Mouse (Mus musculus): ENCODE data around the gene Srgap2. TPM values are rescaled to one million over a fixed set of nuclear protein-coding genes. Genes with fewer than 3 reads are reported as not detected.

Srgap2 gene
- polyA plus RNA-seq, 1 experiment from 2014 or later = 20.8 TPM

DNA sequence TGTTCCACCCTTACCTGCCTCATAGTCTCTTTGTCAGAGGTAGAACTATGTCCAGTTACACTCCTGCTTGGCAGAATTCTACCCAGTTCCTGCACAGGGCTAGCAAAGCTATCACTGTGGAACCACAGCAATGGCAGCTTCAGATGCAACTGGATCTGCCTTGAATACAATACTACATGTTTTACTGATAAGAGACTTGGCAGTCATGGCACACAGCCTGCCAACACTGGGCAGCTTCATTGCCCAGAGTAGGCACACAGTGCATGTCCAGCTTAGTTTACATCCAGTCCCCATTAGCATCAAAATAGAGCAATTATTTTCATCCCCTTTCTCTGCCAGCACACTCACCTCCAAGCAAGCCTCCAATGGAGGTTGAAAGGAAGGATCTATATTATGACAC is 89.2 kb downstream of the Srgap2 start:
- Histone ChIP-seq H3K27ac (ENCODE audit: low read depth, low read length) (no peak overlapping the region), H3K4me1 (ENCODE audit: control insufficient read depth, insufficient read depth, low read length) (no peaks in the 10 kb centered on the region), H3K4me3 (ENCODE audit: low read length) (no peak overlapping the region), H3K9ac (ENCODE audit: low read depth, low read length) (no peak overlapping the region), H3K36me3 (ENCODE audit: control insufficient read depth, insufficient read depth, low read length) (no peaks in the 10 kb centered on the region), H3K27me3 (ENCODE audit: control insufficient read depth, insufficient read depth, low read length) (no peaks in the 10 kb centered on the region), H3K4me2 (replicated peaks; ENCODE audit: low read depth, low read length) (no peak overlapping the region), H3K9me3 (ENCODE audit: control insufficient read depth, low read length) (no peaks in the 10 kb centered on the region)
- no peak for ATAC-seq (ENCODE audit: low FRiP score, low TSS enrichment)

DNA sequence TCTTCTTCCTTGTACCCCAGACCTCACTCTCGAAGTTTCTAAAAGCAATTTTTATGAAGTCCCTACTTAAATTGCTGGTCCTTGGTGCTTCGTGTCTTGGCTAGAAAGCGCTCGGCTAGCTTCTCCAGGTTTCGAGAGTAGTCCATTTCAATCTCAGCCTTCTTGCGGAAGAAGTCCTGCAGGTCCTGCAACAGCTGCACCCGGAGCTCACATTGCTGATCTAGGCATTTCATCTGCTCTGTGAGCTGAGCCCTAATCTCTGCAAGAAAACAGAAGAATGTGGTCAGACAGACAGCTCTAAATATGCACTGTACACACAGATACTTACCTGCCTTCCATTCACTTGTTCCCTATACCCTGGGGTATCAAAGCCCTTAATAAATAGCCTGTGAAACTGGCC is 90.5 kb downstream of the Srgap2 start:
- no peak overlapping the region for H3K4me3 ChIP-seq (ENCODE audit: low read length)
- H3K9ac ChIP-seq (ENCODE audit: low read depth, low read length) = no peak overlapping the region
- H3K36me3 ChIP-seq (ENCODE audit: control insufficient read depth, insufficient read depth, low read length) = no peaks in the 10 kb centered on the region
- no peak overlapping the region for H3K4me2 ChIP-seq (replicated peaks; ENCODE audit: low read depth, low read length)
- no peaks in the 10 kb centered on the region; the same call in 1 of the 2 replicates for H3K4me1 ChIP-seq (ENCODE audit: control insufficient read depth, insufficient read depth, low read length)
- ATAC-seq (ENCODE audit: low FRiP score, low TSS enrichment) = no peak
- H3K27ac ChIP-seq (ENCODE audit: low read depth, low read length) = no peak overlapping the region
- H3K27me3 ChIP-seq (ENCODE audit: control insufficient read depth, insufficient read depth, low read length) = no peaks in the 10 kb centered on the region
- H3K9me3 ChIP-seq (ENCODE audit: control insufficient read depth, low read length) = no peaks in the 10 kb centered on the region
- 83% methylated on average over 7 of the region's 7 CpGs for WGBS

DNA sequence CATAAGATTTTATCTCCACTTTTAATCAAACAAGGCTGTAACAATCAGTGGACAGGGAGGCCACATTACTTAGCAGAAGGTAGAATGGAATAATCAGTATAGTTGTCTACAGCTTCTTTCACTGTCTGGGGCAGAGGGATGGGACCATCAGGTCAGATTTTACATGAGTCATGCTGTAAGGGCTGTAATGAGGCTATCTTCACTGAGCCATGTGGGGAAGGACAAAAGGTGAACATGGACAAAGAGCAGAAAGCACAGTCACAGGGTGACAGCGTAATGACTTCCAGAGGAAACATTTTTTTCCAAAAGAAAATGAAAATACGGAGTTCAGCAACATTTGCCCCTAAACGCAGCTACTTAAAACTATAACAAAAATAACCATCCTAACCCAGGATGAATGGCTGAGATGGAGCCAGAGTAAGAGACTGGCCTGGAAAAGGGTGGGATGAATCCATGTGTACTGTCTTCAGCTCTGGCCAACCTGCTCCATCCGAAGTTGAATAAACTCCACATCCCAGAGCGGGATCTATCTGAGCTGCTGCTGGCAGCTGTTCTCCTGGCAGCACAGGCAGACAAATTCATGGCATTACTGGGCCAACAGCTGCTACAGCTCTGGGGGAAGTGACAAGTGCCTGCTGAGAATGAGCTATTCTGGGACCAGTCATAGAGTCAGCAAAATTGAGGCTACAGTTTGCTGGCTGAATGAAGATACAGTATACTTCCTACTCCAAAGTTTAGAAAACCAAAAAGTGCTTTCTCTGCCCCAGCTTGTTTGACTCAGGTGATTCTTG is 95.5 kb downstream of the Srgap2 start:
- Histone ChIP-seq H3K27ac (ENCODE audit: low read depth, low read length) (no peak overlapping the region), H3K36me3 (ENCODE audit: control insufficient read depth, insufficient read depth, low read length) (no peaks in the 10 kb centered on the region), H3K4me3 (ENCODE audit: low read length) (no peak overlapping the region), H3K27me3 (ENCODE audit: control insufficient read depth, insufficient read depth, low read length) (no peaks in the 10 kb centered on the region), H3K4me1 (ENCODE audit: control insufficient read depth, insufficient read depth, low read length) (peaks cover 5% of the 10 kb centered on the region; the same call in 1 of the 2 replicates), H3K9ac (ENCODE audit: low read depth, low read length) (no peak overlapping the region), H3K4me2 (replicated peaks; ENCODE audit: low read depth, low read length) (no peak overlapping the region), H3K9me3 (ENCODE audit: control insufficient read depth, low read length) (no peaks in the 10 kb centered on the region)
- WGBS = 53% methylated on average over 5 of the region's 5 CpGs
- peak; percentile 66; the same call in 1 of the 2 replicates for ATAC-seq (ENCODE audit: low FRiP score, low TSS enrichment)

GRCm38 (mm10) chr1:131427140-131427821 is 99.9 kb downstream of the Srgap2 start:
- H3K4me2 ChIP-seq (replicated peaks; ENCODE audit: low read depth, low read length) = no peak overlapping the region
- no peak for ATAC-seq (ENCODE audit: low FRiP score, low TSS enrichment)
- 31% methylated on average over 5 of the region's 5 CpGs for WGBS

GRCm38 (mm10) chr1:131423061-131423460 is 104.1 kb downstream of the Srgap2 start:
- WGBS = 92% methylated on average over 3 of the region's 3 CpGs

More at GRCm38 (mm10) chr1:131427140-131427821, 99.9 kb downstream of the Srgap2 start:
- H3K9ac ChIP-seq (ENCODE audit: low read depth, low read length) = no peak overlapping the region
- no peak overlapping the region for H3K4me3 ChIP-seq (ENCODE audit: low read length)
- no peak overlapping the region for H3K27ac ChIP-seq (ENCODE audit: low read depth, low read length)
- H3K27me3 ChIP-seq (ENCODE audit: control insufficient read depth, insufficient read depth, low read length) = no peaks in the 10 kb centered on the region
- no peaks in the 10 kb centered on the region for H3K36me3 ChIP-seq (ENCODE audit: control insufficient read depth, insufficient read depth, low read length)
- H3K4me1 ChIP-seq (ENCODE audit: control insufficient read depth, insufficient read depth, low read length) = peaks cover 5% of the 10 kb centered on the region; the same call in 1 of the 2 replicates
- H3K9me3 ChIP-seq (ENCODE audit: control insufficient read depth, low read length) = no peaks in the 10 kb centered on the region

GRCm38 (mm10) chr1:131421113-131421512 is 106.0 kb downstream of the Srgap2 start:
- H3K9me3 ChIP-seq (ENCODE audit: control insufficient read depth, low read length) = no peaks in the 10 kb centered on the region

More at GRCm38 (mm10) chr1:131423061-131423460, 104.1 kb downstream of the Srgap2 start:
- no peak overlapping the region for H3K4me2 ChIP-seq (replicated peaks; ENCODE audit: low read depth, low read length)
- H3K4me3 ChIP-seq (ENCODE audit: low read length) = no peak overlapping the region
- peaks cover 5% of the 10 kb centered on the region; the same call in 1 of the 2 replicates for H3K4me1 ChIP-seq (ENCODE audit: control insufficient read depth, insufficient read depth, low read length)
- H3K27ac ChIP-seq (ENCODE audit: low read depth, low read length) = no peak overlapping the region
- no peaks in the 10 kb centered on the region for H3K27me3 ChIP-seq (ENCODE audit: control insufficient read depth, insufficient read depth, low read length)
- H3K9ac ChIP-seq (ENCODE audit: low read depth, low read length) = no peak overlapping the region
- no peaks in the 10 kb centered on the region for H3K36me3 ChIP-seq (ENCODE audit: control insufficient read depth, insufficient read depth, low read length)
- H3K9me3 ChIP-seq (ENCODE audit: control insufficient read depth, low read length) = no peaks in the 10 kb centered on the region
- no peak for ATAC-seq (ENCODE audit: low FRiP score, low TSS enrichment)

GRCm38 (mm10) chr1:131420660-131421059 is 106.5 kb downstream of the Srgap2 start:
- Histone ChIP-seq H3K36me3 (ENCODE audit: control insufficient read depth, insufficient read depth, low read length) (no peaks in the 10 kb centered on the region), H3K27me3 (ENCODE audit: control insufficient read depth, insufficient read depth, low read length) (no peaks in the 10 kb centered on the region), H3K9me3 (ENCODE audit: control insufficient read depth, low read length) (no peaks in the 10 kb centered on the region), H3K4me3 (ENCODE audit: low read length) (no peak overlapping the region), H3K27ac (ENCODE audit: low read depth, low read length) (no peak overlapping the region), H3K4me2 (replicated peaks; ENCODE audit: low read depth, low read length) (no peak overlapping the region), H3K4me1 (ENCODE audit: control insufficient read depth, insufficient read depth, low read length) (0 out of 2 replicates have a peak, but pooled peaks cover 4% of the 10 kb centered on the region), H3K9ac (ENCODE audit: low read depth, low read length) (no peak overlapping the region)
- WGBS = 79% methylated on average over 4 of the region's 4 CpGs
- no peak for ATAC-seq (ENCODE audit: low FRiP score, low TSS enrichment)

More at GRCm38 (mm10) chr1:131421113-131421512, 106.0 kb downstream of the Srgap2 start:
- Histone ChIP-seq H3K4me3 (ENCODE audit: low read length) (no peak overlapping the region), H3K27ac (ENCODE audit: low read depth, low read length) (no peak overlapping the region), H3K36me3 (ENCODE audit: control insufficient read depth, insufficient read depth, low read length) (no peaks in the 10 kb centered on the region), H3K27me3 (ENCODE audit: control insufficient read depth, insufficient read depth, low read length) (no peaks in the 10 kb centered on the region), H3K4me1 (ENCODE audit: control insufficient read depth, insufficient read depth, low read length) (0 out of 2 replicates have a peak, but pooled peaks cover 4% of the 10 kb centered on the region), H3K9ac (ENCODE audit: low read depth, low read length) (no peak overlapping the region), H3K4me2 (replicated peaks; ENCODE audit: low read depth, low read length) (no peak overlapping the region)
- ATAC-seq (ENCODE audit: low FRiP score, low TSS enrichment) = no peak

- no peak for ATAC-seq (ENCODE audit: low FRiP score, low TSS enrichment)
- WGBS = 30% methylated on average over 3 of the region's 3 CpGs
- Histone ChIP-seq H3K9ac (ENCODE audit: low read depth, low read length) (no peak overlapping the region), H3K4me3 (ENCODE audit: low read length) (no peak overlapping the region), H3K27me3 (ENCODE audit: control insufficient read depth, insufficient read depth, low read length) (no peaks in the 10 kb centered on the region), H3K4me2 (replicated peaks; ENCODE audit: low read depth, low read length) (no peak overlapping the region), H3K36me3 (ENCODE audit: control insufficient read depth, insufficient read depth, low read length) (no peaks in the 10 kb centered on the region), H3K9me3 (ENCODE audit: control insufficient read depth, low read length) (no peaks in the 10 kb centered on the region), H3K27ac (ENCODE audit: low read depth, low read length) (no peak overlapping the region), H3K4me1 (ENCODE audit: control insufficient read depth, insufficient read depth, low read length) (0 out of 2 replicates have a peak, but pooled peaks cover 4% of the 10 kb centered on the region)
Observed at GRCm38 (mm10) chr1:131419307-131419706, 107.8 kb downstream of the Srgap2 start.
